Mouse (Mus musculus): ENCODE measurements at regions not wholly inside any gene's neighbourhood (a gene's known extent, or its start where the extent isn't known, plus 50 kb on each side); places are given as distances from the start of the nearest gene placed in this dataset.

- TF ChIP-seq CTCF (IDR thresholded peaks at IDR 0.05; ENCODE audit: low read depth) (peak; percentile 62), EP300 (optimal IDR thresholded peaks at IDR 0.05) (no peak)
These were observed 50.4 kb upstream of the Gadl1 start for GRCm38 (mm10) chr9:115858848-115859247.

Data from stomach, postnatal 0 days (tissue).